Mouse (Mus musculus) CD4-positive naive resting alpha-beta T cell, adult 57 days (primary cell): Measurements from ENCODE around the gene Gm10228. TPM values are rescaled to one million over a fixed set of nuclear protein-coding genes. Genes with fewer than 3 reads are reported as not detected.

Experiments used
- total RNA-seq: library from RNA; stranded (reverse); gene quantifications from one replicate; pipeline ENCODE4 v1.2.4, GENCODE M21; 2023

The Gm10228 gene
- not detected for total RNA-seq

DNA sequence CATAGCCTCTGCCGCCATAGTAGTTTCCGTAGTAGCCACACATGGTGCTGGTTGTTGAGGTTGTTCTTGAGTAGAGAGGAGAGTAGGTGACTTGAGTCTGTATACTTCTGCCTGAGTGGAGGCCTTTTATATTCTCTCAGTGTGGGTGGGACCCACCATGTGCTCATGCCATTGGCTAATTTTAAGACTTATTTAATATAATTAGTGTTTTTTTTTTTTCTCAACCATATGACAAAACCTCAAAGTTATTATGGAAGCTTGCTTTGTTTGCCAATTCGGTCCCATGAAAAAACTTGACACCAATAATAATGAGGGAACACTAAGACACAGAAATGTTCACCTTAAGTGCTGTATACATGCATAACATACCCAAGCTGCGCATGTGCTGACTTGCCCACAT is at the start of gene Gm10228:
Gm10228 (minus strand) TSS at position 101 of the 400 bp plus-strand sequence.

DNA sequence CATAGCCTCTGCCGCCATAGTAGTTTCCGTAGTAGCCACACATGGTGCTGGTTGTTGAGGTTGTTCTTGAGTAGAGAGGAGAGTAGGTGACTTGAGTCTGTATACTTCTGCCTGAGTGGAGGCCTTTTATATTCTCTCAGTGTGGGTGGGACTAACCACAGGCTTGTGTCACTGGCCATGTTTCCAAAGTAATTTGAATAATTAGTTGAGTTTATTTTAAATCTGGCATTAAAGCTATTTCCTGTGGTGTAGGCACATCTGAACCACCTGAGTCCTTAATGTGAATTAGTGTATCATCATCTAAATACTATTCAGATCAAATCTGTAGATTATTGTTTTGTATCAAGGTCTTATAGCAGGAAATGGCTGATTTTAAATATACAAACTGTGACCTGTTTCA is 22.6 kb upstream of the Gm10228 start, which contains the start of gene 1110025L11Rik:
1110025L11Rik (minus strand) TSS at position 101 of the 400 bp plus-strand sequence.

DNA sequence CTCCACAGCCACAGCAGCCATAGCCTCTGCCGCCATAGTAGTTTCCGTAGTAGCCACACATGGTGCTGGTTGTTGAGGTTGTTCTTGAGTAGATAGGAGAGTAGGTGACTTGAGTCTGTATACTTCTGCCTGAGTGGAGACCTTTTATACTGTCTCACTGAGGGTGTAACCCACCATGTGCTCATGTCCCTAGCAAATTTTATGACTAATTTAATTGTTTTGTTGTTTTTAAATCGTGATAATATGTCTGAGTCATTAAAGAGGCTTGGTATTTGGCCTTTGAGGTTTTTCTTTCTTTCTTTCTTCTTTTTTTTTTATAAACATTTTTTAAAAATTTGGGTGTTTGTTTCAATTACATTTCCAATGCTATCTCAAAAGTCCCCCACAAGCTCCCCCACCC is 6.5 kb upstream of the Gm10228 start, which contains the start of gene Krtap6-5:
Krtap6-5 (minus strand) TSS at position 101 of the 400 bp plus-strand sequence.

DNA sequence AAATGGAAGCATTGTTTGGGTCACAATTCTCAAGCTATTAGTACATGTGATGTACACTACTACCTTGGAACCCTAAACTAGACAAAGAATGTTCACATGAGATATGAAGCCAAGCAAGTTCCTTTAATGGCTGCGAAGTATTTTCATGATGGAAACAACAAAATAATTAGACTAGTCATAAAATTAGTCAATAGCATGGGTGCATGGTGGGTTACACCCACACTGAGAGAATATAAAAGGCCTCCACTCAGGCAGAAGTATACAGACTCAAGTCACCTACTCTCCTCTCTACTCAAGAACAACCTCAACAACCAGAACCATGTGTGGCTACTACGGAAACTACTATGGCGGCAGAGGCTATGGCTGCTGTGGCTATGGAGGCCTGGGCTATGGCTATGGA is 9.9 kb downstream of the Gm10228 start, which contains the start of gene Krtap6-1:
Krtap6-1 (plus strand) TSS at position 301 of the 400 bp plus-strand sequence.

DNA sequence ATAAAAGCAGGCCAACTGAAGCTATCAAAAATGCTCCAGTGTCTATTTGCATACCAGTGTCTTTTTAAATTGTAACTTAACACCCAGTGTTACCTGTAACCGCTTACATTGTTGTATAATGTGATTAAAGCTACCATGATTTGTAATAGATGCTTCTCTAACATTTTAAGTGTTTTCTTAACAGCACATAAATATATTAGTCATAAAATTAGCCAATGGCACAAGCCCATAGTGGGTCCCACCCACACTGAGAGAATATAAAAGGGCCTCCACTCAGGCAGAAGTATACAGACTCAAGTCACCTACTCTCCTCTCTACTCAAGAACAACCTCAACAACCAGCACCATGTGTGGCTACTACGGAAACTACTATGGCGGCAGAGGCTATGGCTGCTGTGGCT is 26.3 kb downstream of the Gm10228 start, which contains the start of gene Gm10229:
Gm10229 (plus strand) TSS at position 301 of the 400 bp plus-strand sequence.

DNA sequence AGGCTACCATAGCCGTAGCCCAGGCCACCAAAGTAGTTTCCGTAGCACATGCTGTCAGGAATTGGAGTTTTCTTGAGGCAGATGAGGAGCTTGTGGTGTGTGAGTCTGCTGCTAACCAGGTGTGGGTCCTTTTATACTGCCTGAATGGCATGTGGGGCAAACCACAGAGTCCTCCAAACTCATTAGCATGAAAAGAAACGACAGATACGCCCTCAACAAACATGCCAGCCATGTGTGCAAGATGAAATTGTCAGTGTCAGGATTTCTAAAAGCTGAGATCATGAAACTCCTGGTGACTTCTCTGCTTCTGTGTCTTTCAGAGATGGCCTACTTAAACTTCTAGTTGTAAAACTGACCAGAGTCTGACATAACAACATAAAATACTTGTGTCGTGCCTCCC is 30.6 kb downstream of the Gm10228 start, which contains the start of gene Krtap22-2:
Krtap22-2 (minus strand) TSS at position 101 of the 400 bp plus-strand sequence.

Other genes with a start within 250 kb of the Gm10228 start
- not detected for gene Gm20741, start 229.3 kb downstream of the Gm10228 start, total RNA-seq
- not detected for gene Krtap15, start 221.3 kb downstream of the Gm10228 start, total RNA-seq
- gene Krtap14, start 215.3 kb downstream of the Gm10228 start, total RNA-seq = not detected
- gene Krtap19-1, start 172.1 kb downstream of the Gm10228 start, total RNA-seq = not detected
- not detected for gene Krtap19-2, start 167.2 kb downstream of the Gm10228 start, total RNA-seq
- not detected for gene Krtap19-3, start 163.4 kb downstream of the Gm10228 start, total RNA-seq
- not detected for gene Krtap19-4, start 156.4 kb downstream of the Gm10228 start, total RNA-seq
- gene Krtap19-5, start 145.0 kb downstream of the Gm10228 start, total RNA-seq = not detected
- not detected for gene Krtap19-9b, start 109.2 kb downstream of the Gm10228 start, total RNA-seq
- not detected for gene Krtap16-3, start 78.6 kb downstream of the Gm10228 start, total RNA-seq
- not detected for gene Krtap22-2, start 30.7 kb downstream of the Gm10228 start, total RNA-seq
- not detected for gene Gm10229, start 26.2 kb downstream of the Gm10228 start, total RNA-seq
- not detected for gene Krtap6-1, start 9.8 kb downstream of the Gm10228 start, total RNA-seq
- not detected for gene Krtap6-5, start 6.4 kb upstream of the Gm10228 start, total RNA-seq
- not detected for gene 1110025L11Rik, start 22.5 kb upstream of the Gm10228 start, total RNA-seq
- gene Krtap6-3, start 42.5 kb upstream of the Gm10228 start, total RNA-seq = not detected
- gene Gm6358, start 99.4 kb upstream of the Gm10228 start, total RNA-seq = not detected
- gene Gm10061, start 109.6 kb upstream of the Gm10228 start, total RNA-seq = not detected
- not detected for gene Gm9789, start 116.5 kb upstream of the Gm10228 start, total RNA-seq
- not detected for gene Gm7735, start 128.0 kb upstream of the Gm10228 start, total RNA-seq
- not detected for gene 1110057P08Rik, start 133.3 kb upstream of the Gm10228 start, total RNA-seq
- not detected for gene Krtap20-2, start 164.4 kb upstream of the Gm10228 start, total RNA-seq